Mouse (Mus musculus) kidney, postnatal 25 days (tissue): ENCODE measurements at regions not wholly inside any gene's neighbourhood (a gene's known extent, or its start where the extent isn't known, plus 50 kb on each side); places are given as distances from the start of the nearest gene placed in this dataset.
A peak's percentile ranks its signal among the peaks of the same experiment; 100 is the strongest.

ENCODE experiments used
- DNase-seq, 2 experiments: peaks; one replicate each; pipeline ENCODE4 v3.0.0; 2021; ENCODE audit warnings: mixed read lengths in 2 of 2

GRCm38 (mm10) chr12:13030333-13030732 is 88.6 kb upstream of the Mycn start:
- DNase-seq: no peak

- DNase-seq: no peak
Measured at GRCm38 (mm10) chr12:13028086-13028485, 86.4 kb upstream of the Mycn start.

GRCm38 (mm10) chr12:13026041-13026580 is 84.4 kb upstream of the Mycn start:
- DNase-seq: peak; percentile 43 to 55

- no peak for DNase-seq
Measured at GRCm38 (mm10) chr12:13024215-13024841, 82.6 kb upstream of the Mycn start.

GRCm38 (mm10) chr12:13011023-13011761 is 69.5 kb upstream of the Mycn start:
- DNase-seq: no peak

- no peak for DNase-seq
Measured at GRCm38 (mm10) chr12:13010405-13010804, 68.7 kb upstream of the Mycn start.

GRCm38 (mm10) chr12:13009470-13009869 is 67.8 kb upstream of the Mycn start:
- peak in 1 of 2 experiments; percentile 14 for DNase-seq

- DNase-seq: no peak
Measured at GRCm38 (mm10) chr12:13002703-13003102, 61.0 kb upstream of the Mycn start.

GRCm38 (mm10) chr12:13002069-13002590 is 60.4 kb upstream of the Mycn start:
- DNase-seq: no peak

- DNase-seq: no peak
Measured at GRCm38 (mm10) chr12:12995974-12996361, 54.3 kb upstream of the Mycn start.

GRCm38 (mm10) chr12:12995061-12995973 is 53.6 kb upstream of the Mycn start:
- peak; percentile 76 to 84 for DNase-seq

- no peak for DNase-seq
Measured at GRCm38 (mm10) chr12:12993894-12994714, 52.4 kb upstream of the Mycn start.
